Mouse (Mus musculus) cerebellum, adult 2 months (tissue): Measurements from ENCODE around the gene Cfap299.

Experiments used
- CTCF ChIP-seq: fragments of 200-500 bp; IDR thresholded peaks from 2 replicates; pipeline ENCODE4 v1.5.1; 2011; ENCODE audit warnings: low read depth, mild to moderate bottlenecking, control low read depth, low read length, moderate library complexity, borderline replicate concordance; ENCODE audit not compliant: insufficient read depth
- POLR2A ChIP-seq: fragments of 200-500 bp; IDR thresholded peaks from 2 replicates; pipeline ENCODE4 v1.6.1; 2011; ENCODE audit warnings: low read length, control low read depth, borderline replicate concordance; ENCODE audit not compliant: insufficient read depth

- TF ChIP-seq CTCF: no peak
- no peak for TF ChIP-seq POLR2A
Observed at GRCm38 (mm10) chr5:98807953-98808352, 478.8 kb downstream of the Cfap299 start.
